Mouse (Mus musculus): ENCODE data around the gene 1810009J06Rik.
"Not testable (repeated sequence)": the region's sequence is repeated elsewhere in the genome, so short reads cannot be mapped to it uniquely, and the experiment has no call there.

1810009J06Rik gene

DNA sequence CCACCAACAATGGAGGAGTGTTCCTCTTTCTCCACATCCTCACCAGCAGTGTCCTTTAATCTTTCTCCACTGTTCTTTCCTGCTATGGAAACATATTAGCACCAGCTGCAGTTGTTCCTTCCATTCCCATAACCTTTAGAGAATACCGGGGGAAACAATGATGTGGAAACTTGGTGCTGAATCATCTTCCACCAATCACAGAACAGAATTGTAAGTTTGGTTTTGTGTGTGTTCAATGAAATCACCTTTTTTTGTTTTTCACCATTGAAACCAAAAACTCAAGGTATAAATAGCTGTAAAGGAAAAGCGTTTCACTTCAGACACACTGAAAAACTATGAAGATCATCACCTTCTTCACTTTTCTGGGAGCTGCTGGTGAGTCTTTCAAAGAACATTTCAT, at the start of gene 1810009J06Rik:
TSS of gene 1810009J06Rik (plus strand) at position 301 of the 400 bp plus-strand sequence.
- not testable (repeated sequence) for DNase-seq (ENCODE audit: low spot score in 2 of 2)

- no peak for DNase-seq (ENCODE audit: low spot score in 2 of 2)
These were observed 44.6 kb upstream of the 1810009J06Rik start for GRCm38 (mm10) chr6:40919954-40920353.

DNA sequence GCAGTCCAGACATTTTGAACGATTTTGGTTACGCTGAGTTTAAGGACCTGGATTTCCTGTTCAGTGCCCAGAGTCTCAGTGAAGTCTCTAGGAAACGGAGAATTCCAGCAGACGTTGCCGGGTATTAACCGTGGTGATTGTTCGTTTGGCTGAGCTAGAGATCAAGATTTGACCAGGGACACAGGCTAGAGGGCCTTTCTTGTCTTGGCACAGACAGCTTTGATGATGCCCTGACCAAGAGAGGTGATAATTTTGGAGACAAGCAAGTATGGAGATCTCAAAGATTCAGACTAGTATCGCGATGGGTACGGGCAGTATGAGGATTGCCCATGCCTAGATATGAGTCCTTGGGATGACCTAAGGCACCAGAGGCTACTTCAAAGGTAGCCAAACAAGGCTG, 24.1 kb upstream of the 1810009J06Rik start, which contains the start of gene 1700074P13Rik:
TSS of gene 1700074P13Rik (minus strand) at position 101 of the 400 bp plus-strand sequence.
- DNase-seq (ENCODE audit: low spot score in 2 of 2) = no peak

GRCm38 (mm10) chr6:40951770-40952169, 12.8 kb upstream of the 1810009J06Rik start, which contains the start of gene Gm4744:
Gene Gm4744, minus strand, starts transcription at chr6:40951870.
- DNase-seq (ENCODE audit: low spot score in 2 of 2) = no peak

- DNase-seq (ENCODE audit: low spot score in 2 of 2) = no peak
These were observed 10.8 kb upstream of the 1810009J06Rik start for GRCm38 (mm10) chr6:40953716-40954115.

DNA sequence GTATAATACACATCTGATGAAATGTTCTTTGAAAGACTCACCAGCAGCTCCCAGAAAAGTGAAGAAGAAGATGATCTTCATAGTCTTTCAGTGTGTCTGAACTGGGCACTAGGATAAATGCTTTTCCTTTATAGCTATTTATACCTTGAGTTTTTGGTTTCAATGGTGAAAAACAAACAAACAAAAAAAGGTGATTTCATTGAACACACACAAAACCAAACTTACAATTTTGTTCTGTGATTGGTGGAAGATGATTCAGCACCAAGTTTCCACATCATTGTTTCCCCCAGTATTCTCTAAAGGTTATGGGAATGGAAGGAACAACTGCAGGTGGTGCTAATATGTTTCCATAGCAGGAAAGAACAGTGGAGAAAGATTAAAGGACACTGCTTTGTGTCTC, 34.8 kb downstream of the 1810009J06Rik start, which contains the start of gene Gm2663:
TSS of gene Gm2663 (minus strand) at position 101 of the 400 bp plus-strand sequence.
- DNase-seq (ENCODE audit: low spot score in 2 of 2) = not testable (repeated sequence)

DNA sequence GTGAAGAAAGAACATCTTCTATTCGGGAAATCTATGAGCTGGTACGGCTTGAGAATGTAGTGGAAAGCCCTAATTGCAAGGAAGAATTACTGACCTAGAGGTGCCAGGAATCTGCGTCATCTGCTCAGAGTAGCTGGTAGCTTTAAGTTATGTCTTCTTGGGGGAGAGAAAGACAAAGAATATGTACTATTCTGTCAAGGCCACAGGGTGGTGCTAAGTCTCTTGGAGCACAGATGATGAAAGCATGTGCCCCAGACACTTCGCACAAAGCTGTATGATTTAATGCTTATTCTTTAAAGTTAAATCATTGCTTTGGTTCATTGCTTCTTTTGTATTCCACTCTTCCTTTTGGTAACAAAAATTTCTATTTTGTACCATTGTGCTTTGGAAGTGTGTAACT, 50.5 kb downstream of the 1810009J06Rik start:
- DNase-seq (ENCODE audit: low spot score in 2 of 2) = no peak
